Mouse (Mus musculus) ES-Bruce4 (cell line): ENCODE measurements around the gene Mrpl1.

Experiments
- CTCF ChIP-seq: IDR thresholded peaks from one replicate; pipeline ENCODE4 v1.8.1; 2011; ENCODE audit warnings: low read depth, low read length
- POLR2A ChIP-seq: IDR thresholded peaks from one replicate; pipeline ENCODE4 v1.8.1; 2011; ENCODE audit warnings: low read length; ENCODE audit not compliant: insufficient read depth

DNA sequence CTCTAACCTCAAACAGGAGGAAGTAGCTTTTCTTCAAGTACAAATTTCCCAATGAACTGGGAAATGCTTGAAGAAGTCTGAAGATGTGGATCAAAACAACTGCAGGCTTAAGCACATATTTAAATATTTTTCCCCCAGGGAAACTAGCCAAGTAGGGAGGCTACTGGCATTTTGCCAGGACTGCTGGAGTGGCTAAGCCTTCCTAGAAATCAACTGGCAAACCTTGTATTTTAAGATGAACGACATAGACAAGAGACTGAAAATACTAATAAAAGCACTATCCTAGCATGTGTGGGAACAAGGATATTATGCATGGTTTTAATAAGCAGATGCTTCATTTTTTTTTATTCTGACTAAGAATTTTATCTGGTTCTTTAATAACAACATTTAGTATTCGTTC, 2.4 kb upstream of the Mrpl1 start:
- TF ChIP-seq POLR2A (no peak), CTCF (no peak)
